9 mouse cellular contexts compared by ENCODE assay signal in the genomic region with DNA sequence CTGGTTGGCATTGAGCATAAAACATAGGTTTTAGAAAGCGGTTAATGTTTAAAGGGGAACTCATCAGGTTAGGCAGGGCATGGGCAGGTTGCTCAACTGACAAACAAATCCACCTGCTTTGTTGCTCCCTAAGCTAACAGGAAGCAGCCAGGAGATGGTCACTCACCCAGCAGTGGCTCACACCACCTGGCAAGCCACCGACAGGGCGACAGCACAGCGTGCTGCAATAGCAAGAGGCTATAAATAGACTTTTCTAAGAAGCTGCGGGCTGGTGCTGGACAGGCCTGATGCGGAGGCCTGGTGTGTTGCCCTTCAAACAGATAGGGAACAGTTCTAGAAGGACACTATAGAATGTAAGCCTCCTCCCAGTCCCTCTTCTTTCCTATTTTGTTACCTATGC.
DNase-seq lines count a peak whose midpoint lies in the region; ATAC-seq and TF ChIP-seq lines count a peak whose summit lies in the region.
"Had no signal": no experiment of that assay in that cellular context is flagged by ENCODE, and none has a peak within 500 bp of the region (broad histone marks: within the 10 kb centered on the region; RNA-seq: fewer than 3 reads in every experiment).

No protein-coding gene starts in this region.

- no peaks in the 10 kb centered on the region for H3K79me2 ChIP-seq in heart, adult 2 months (replicated peaks; ENCODE audit: control insufficient read depth, insufficient read depth, low read length)

- peak; percentile 59; the same call in 1 of the 2 replicates for TF ChIP-seq POLR2A in heart, adult 2 months (IDR thresholded peaks at IDR 0.05; ENCODE audit: insufficient read depth, low read depth, low read length)

- no peaks in the 10 kb centered on the region for H3K9me3 ChIP-seq in kidney, embryonic 16.5 days (ENCODE audit: low read length)
- H3K9me3 ChIP-seq: neural tube, embryonic 12.5 days had no signal

- DNase-seq in adrenal gland, postnatal 14 days: peak; percentile 66
- DNase-seq in adrenal gland, adult 8-10 months: no peak
- DNase-seq in heart, adult 2 months: peak; percentile 53 to 78
- peak; percentile 12 to 28 for DNase-seq in natural killer cell, adult 2 months (ENCODE audit: low spot score in 2 of 2)
- DNase-seq in urinary bladder, adult 2 months (ENCODE audit: low spot score): no peak
- no peak for DNase-seq in spleen, postnatal 4 days (ENCODE audit: low spot score in 2 of 2)
- no peak for DNase-seq in neural tube, embryonic 10.5 days (ENCODE audit: extremely low spot score, low spot score)

- H3K9ac ChIP-seq in heart, adult 2 months (ENCODE audit: low read depth, low read length): no peak overlapping the region
- H3K9ac ChIP-seq in kidney, embryonic 16.5 days (replicated peaks; ENCODE audit: low read length): peak overlapping the region; percentile 46; the same call in 1 of the 2 replicates
- H3K9ac ChIP-seq: neural tube, embryonic 12.5 days had no signal

- TF ChIP-seq CTCF in heart, adult 2 months (IDR thresholded peaks at IDR 0.05): no peak

- H3K4me2 ChIP-seq in kidney, embryonic 16.5 days (replicated peaks; ENCODE audit: low read depth, low read length): peak overlapping the region; percentile 48

- H3K27ac ChIP-seq in heart, adult 2 months: peak overlapping the region; percentile 87
- no peak overlapping the region for H3K27ac ChIP-seq in kidney, embryonic 16.5 days (ENCODE audit: low read length)
- H3K27ac ChIP-seq: neural tube, embryonic 12.5 days had no signal

- H3K27me3 ChIP-seq in heart, adult 2 months (ENCODE audit: control insufficient read depth, insufficient read depth, low read length): no peaks in the 10 kb centered on the region
- no peaks in the 10 kb centered on the region for H3K27me3 ChIP-seq in kidney, embryonic 16.5 days (ENCODE audit: insufficient read depth, low read length)
- H3K27me3 ChIP-seq: neural tube, embryonic 12.5 days had no signal

- 34% methylated on average over 6 of the region's 6 CpGs for WGBS in heart, adult 2 months
- 40% methylated on average over 6 of the region's 6 CpGs for WGBS in kidney, embryonic 16.5 days

- H3K4me1 ChIP-seq in heart, adult 2 months (ENCODE audit: control insufficient read depth, insufficient read depth, low read length): peaks cover 9% of the 10 kb centered on the region
- peaks cover 35% of the 10 kb centered on the region for H3K4me1 ChIP-seq in kidney, embryonic 16.5 days (ENCODE audit: insufficient read depth, low read length)
- H3K4me1 ChIP-seq: neural tube, embryonic 12.5 days had no signal

- H3K36me3 ChIP-seq in heart, adult 2 months (ENCODE audit: control insufficient read depth, insufficient read depth, low read length): peaks cover 4% of the 10 kb centered on the region; the same call in 1 of the 2 replicates
- H3K36me3 ChIP-seq in kidney, embryonic 16.5 days (ENCODE audit: insufficient read depth, low read length): no peaks in the 10 kb centered on the region
- H3K36me3 ChIP-seq: neural tube, embryonic 12.5 days had no signal

- no peak overlapping the region for H3K4me3 ChIP-seq in heart, adult 2 months
- H3K4me3 ChIP-seq in kidney, embryonic 16.5 days (ENCODE audit: low read length): no peak overlapping the region
- H3K4me3 ChIP-seq: neural tube, embryonic 12.5 days had no signal

- intact Hi-C loops in heart, adult 2 months (cut with DNase I): loop anchor here (5.0 kb wide), 1 partner anchor 314 kb away; no protein-coding TSS in a partner anchor

- TF ChIP-seq EP300 in heart, adult 2 months (IDR thresholded peaks at IDR 0.05; ENCODE audit: insufficient read depth, low read depth, low read length): peak; percentile 81

- ATAC-seq in kidney, embryonic 16.5 days (ENCODE audit: low FRiP score, low TSS enrichment): 0 out of 2 replicates have a peak, but pooled peaks have one; percentile 13

Comparison
In these comparisons a context has a peak if more than half of its experiments do, and no peak if none do; other contexts are left out.
1. DNase-seq: peak in adrenal gland, postnatal 14 days (single experiment), heart, adult 2 months (2 of 2) and natural killer cell, adult 2 months (2 of 2); none in adrenal gland, adult 8-10 months (single experiment), urinary bladder, adult 2 months (single experiment), spleen, postnatal 4 days (0 of 2) and neural tube, embryonic 10.5 days (single experiment).